Mouse (Mus musculus) embryo, embryonic 10.5 days (tissue): ENCODE measurements around the gene Gja5.

ENCODE experiments used
- DNase-seq: peaks from one replicate; pipeline ENCODE4 v3.0.0-alpha.2; 2015; ENCODE audit warnings: low spot score

The Gja5 gene

GRCm38 (mm10) chr3:96904393-96904792, at the start of gene Gja5:
Gja5 (plus strand) TSS chr3:96904693.
- DNase-seq, result peak; percentile 4

GRCm38 (mm10) chr3:96855833-96856232, 48.7 kb upstream of the Gja5 start:
- DNase-seq, result no peak

- DNase-seq, result no peak
Measured at GRCm38 (mm10) chr3:96860498-96860897, 44.0 kb upstream of the Gja5 start.

- DNase-seq, result no peak
Measured at GRCm38 (mm10) chr3:96867863-96868262, 36.6 kb upstream of the Gja5 start.

GRCm38 (mm10) chr3:96868566-96868965, 35.9 kb upstream of the Gja5 start:
- no peak for DNase-seq

GRCm38 (mm10) chr3:96869091-96869490, 35.4 kb upstream of the Gja5 start:
- DNase-seq, result no peak

GRCm38 (mm10) chr3:96870270-96870669, 34.2 kb upstream of the Gja5 start:
- no peak for DNase-seq

GRCm38 (mm10) chr3:96871070-96871469, 33.4 kb upstream of the Gja5 start:
- DNase-seq, result no peak

- DNase-seq, result no peak
Measured at GRCm38 (mm10) chr3:96872501-96872900, 32.0 kb upstream of the Gja5 start.

GRCm38 (mm10) chr3:96874808-96875571, 29.5 kb upstream of the Gja5 start:
- DNase-seq, result no peak

GRCm38 (mm10) chr3:96879536-96879935, 25.0 kb upstream of the Gja5 start:
- DNase-seq, result no peak

- DNase-seq, result no peak
Measured at GRCm38 (mm10) chr3:96880385-96880784, 24.1 kb upstream of the Gja5 start.

GRCm38 (mm10) chr3:96881557-96881956, 22.9 kb upstream of the Gja5 start:
- DNase-seq, result no peak

GRCm38 (mm10) chr3:96882061-96882849, 22.2 kb upstream of the Gja5 start:
- no peak for DNase-seq

GRCm38 (mm10) chr3:96883690-96884089, 20.8 kb upstream of the Gja5 start:
- DNase-seq, result no peak

- no peak for DNase-seq
Measured at GRCm38 (mm10) chr3:96902336-96902999, 2.0 kb upstream of the Gja5 start.

GRCm38 (mm10) chr3:96904851-96905541, 503 bp downstream of the Gja5 start, which contains the start of gene Gpr89:
Gpr89 (minus strand) TSS chr3:96905346.
- peak; percentile 94 for DNase-seq

- DNase-seq, result no peak
Measured at GRCm38 (mm10) chr3:96905592-96905991, 1.1 kb downstream of the Gja5 start.

- DNase-seq, result no peak
Measured at GRCm38 (mm10) chr3:96920991-96921390, 16.5 kb downstream of the Gja5 start.

- DNase-seq, result no peak
Measured at GRCm38 (mm10) chr3:96924631-96925030, 20.1 kb downstream of the Gja5 start.

- DNase-seq, result no peak
Measured at GRCm38 (mm10) chr3:96925920-96926319, 21.4 kb downstream of the Gja5 start, which contains the start of gene Gja8. Gja8 (minus strand) TSS chr3:96926020.

- DNase-seq, result peak; percentile 63
Measured at GRCm38 (mm10) chr3:96931261-96931681, 26.8 kb downstream of the Gja5 start.
